ENCODE assay signal across 11 mouse cellular contexts in the genomic region with DNA sequence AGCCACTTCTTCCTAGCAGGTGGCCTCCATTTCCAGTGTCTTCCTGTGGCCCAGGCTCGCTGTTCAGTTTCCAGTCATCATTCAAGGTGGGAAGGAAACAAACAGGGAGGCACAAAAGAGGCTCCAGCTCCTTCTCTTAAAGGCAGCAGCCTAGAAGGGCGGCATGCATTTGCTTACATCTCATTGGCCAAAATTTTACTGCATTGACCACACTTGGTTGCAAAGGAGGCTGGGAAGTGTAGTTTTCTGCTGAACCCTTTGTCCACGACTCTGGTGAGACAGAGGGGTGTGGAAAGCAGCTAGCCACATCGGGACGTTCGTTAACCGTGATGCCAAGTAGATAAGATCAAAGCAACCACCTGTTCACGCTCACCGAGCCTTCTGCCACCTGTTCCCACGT.
DNase-seq lines count a peak whose midpoint lies in the region; ATAC-seq and TF ChIP-seq lines count a peak whose summit lies in the region.
"Had no signal": no experiment of that assay in that cellular context is flagged by ENCODE, and none has a peak within 500 bp of the region (broad histone marks: within the 10 kb centered on the region; RNA-seq: fewer than 3 reads in every experiment).

No protein-coding gene starts in this region.

- DNase-seq in R1 (ENCODE audit: low read depth, low spot score): peak; percentile 79
- peak; percentile 34 for DNase-seq in hindbrain, embryonic 10.5 days (ENCODE audit: low spot score)
- DNase-seq in testis, postnatal 14 days (ENCODE audit: low spot score): no peak
- no peak for DNase-seq in lung, postnatal 4 days
- DNase-seq: cerebellum, adult 9-11 months; left cerebral cortex, postnatal 4 days; lung, adult 2 months had no signal

- H3K4me1 ChIP-seq in E14TG2a.4 (replicated peaks; ENCODE audit: low read depth, low read length): peaks cover 37% of the 10 kb centered on the region
- H3K4me1 ChIP-seq in hindbrain, embryonic 10.5 days (replicated peaks): peaks cover 4% of the 10 kb centered on the region
- 0 out of 2 replicates have a peak, but pooled peaks cover 2% of the 10 kb centered on the region for H3K4me1 ChIP-seq in midbrain, embryonic 16.5 days (ENCODE audit: control insufficient read depth, insufficient read depth, low read length)
- H3K4me1 ChIP-seq: heart, embryonic 12.5 days had no signal

- peak overlapping the region; percentile 35; the same call in 1 of the 2 replicates for H3K4me3 ChIP-seq in E14TG2a.4 (replicated peaks; ENCODE audit: low read length)
- H3K4me3 ChIP-seq in hindbrain, embryonic 10.5 days: no peak overlapping the region
- H3K4me3 ChIP-seq in midbrain, embryonic 16.5 days (ENCODE audit: low read depth, low read length): no peak overlapping the region
- H3K4me3 ChIP-seq: heart, embryonic 12.5 days had no signal

- H3K9ac ChIP-seq in midbrain, embryonic 16.5 days (ENCODE audit: low read depth, low read length): no peak overlapping the region
- H3K9ac ChIP-seq: heart, embryonic 12.5 days had no signal

- H3K27me3 ChIP-seq in E14TG2a.4 (ENCODE audit: insufficient read depth, low read length): peaks cover 46% of the 10 kb centered on the region
- peaks cover 28% of the 10 kb centered on the region for H3K27me3 ChIP-seq in hindbrain, embryonic 10.5 days (ENCODE audit: insufficient read depth, poor library complexity, severe bottlenecking)
- no peaks in the 10 kb centered on the region for H3K27me3 ChIP-seq in midbrain, embryonic 16.5 days (ENCODE audit: control insufficient read depth, insufficient read depth, low read depth, low read length)

- no peak for TF ChIP-seq CTCF in E14TG2a.4 (conservative IDR thresholded peaks at IDR 0.05; ENCODE audit: low read length)

- H3K9me3 ChIP-seq in E14TG2a.4 (ENCODE audit: low read length): no peaks in the 10 kb centered on the region
- H3K9me3 ChIP-seq in hindbrain, embryonic 10.5 days: no peaks in the 10 kb centered on the region
- H3K9me3 ChIP-seq in midbrain, embryonic 16.5 days (replicated peaks; ENCODE audit: control insufficient read depth, low read length, poor library complexity, severe bottlenecking): no peaks in the 10 kb centered on the region
- H3K9me3 ChIP-seq: heart, embryonic 12.5 days had no signal

- peak; percentile 70 for ATAC-seq in midbrain, embryonic 16.5 days
- ATAC-seq in granulocyte monocyte progenitor cell, adult 5-6 weeks (replicated peaks; ENCODE audit: poor library complexity, severe bottlenecking): no peak

- WGBS in hindbrain, embryonic 10.5 days: 59% methylated on average over 10 of the region's 10 CpGs
- 43% methylated on average over 10 of the region's 10 CpGs for WGBS in midbrain, embryonic 16.5 days

- H3K36me3 ChIP-seq in E14TG2a.4 (ENCODE audit: insufficient read depth, low read length): no peaks in the 10 kb centered on the region
- no peaks in the 10 kb centered on the region for H3K36me3 ChIP-seq in hindbrain, embryonic 10.5 days
- H3K36me3 ChIP-seq in midbrain, embryonic 16.5 days (ENCODE audit: control insufficient read depth, insufficient read depth, low read length): no peaks in the 10 kb centered on the region
- H3K36me3 ChIP-seq: heart, embryonic 12.5 days had no signal

- peak overlapping the region; percentile 53; the same call in 1 of the 2 replicates for H3K27ac ChIP-seq in hindbrain, embryonic 10.5 days
- no peak overlapping the region; the same call in 1 of the 2 replicates for H3K27ac ChIP-seq in midbrain, embryonic 16.5 days (ENCODE audit: low read length)

- no peak overlapping the region for H3K4me2 ChIP-seq in midbrain, embryonic 16.5 days (ENCODE audit: low read length)
- H3K4me2 ChIP-seq: heart, embryonic 12.5 days had no signal

Comparison
In these comparisons a context has a peak if more than half of its experiments do, and no peak if none do; other contexts are left out.
1. DNase-seq: peak in R1 (single experiment) and hindbrain, embryonic 10.5 days (single experiment); none in testis, postnatal 14 days (single experiment) and lung, postnatal 4 days (0 of 2).